Mouse (Mus musculus) midbrain, postnatal 0 days (tissue): ENCODE measurements at regions not wholly inside any gene's neighbourhood (a gene's known extent, or its start where the extent isn't known, plus 50 kb on each side); places are given as distances from the start of the nearest gene placed in this dataset.
"Not testable (repeated sequence)": the region's sequence is repeated elsewhere in the genome, so short reads cannot be mapped to it uniquely, and the experiment has no call there.

Source experiments
- ATAC-seq: fragments of 200-750 bp; cut with Nextera tagmentation; 2 replicates; pipeline ENCODE4 v1.8.0; 2017; ENCODE audit warnings: moderate number of reproducible peaks, mild to moderate bottlenecking, moderate TSS enrichment, moderate library complexity; ENCODE audit not compliant: low FRiP score
- DNase-seq: peaks from one replicate; pipeline ENCODE4 v3.0.0-alpha.2; 2015; ENCODE audit warnings: low spot score
- H3K27ac ChIP-seq: fragments of 300-500 bp; sonication (generic); 2 replicates; pipeline ENCODE4 v1.5.1; 2014; ENCODE audit warnings: low read depth, mild to moderate bottlenecking, low read length, mixed read lengths
- H3K27me3 ChIP-seq: fragments of 300-500 bp; sonication (generic); 2 replicates; pipeline ENCODE4 v1.6.1; 2014; ENCODE audit warnings: low read length, control low read depth, mixed read lengths; ENCODE audit not compliant: insufficient read depth
- H3K36me3 ChIP-seq: fragments of 300-500 bp; sonication (generic); 2 replicates; pipeline ENCODE4 v1.6.1; 2014; ENCODE audit warnings: low read length, control low read depth, mixed read lengths; ENCODE audit not compliant: insufficient read depth
- H3K4me1 ChIP-seq: fragments of 300-500 bp; sonication (generic); 2 replicates; pipeline ENCODE4 v1.6.1; 2014; ENCODE audit warnings: mild to moderate bottlenecking, control low read depth, antibody characterized with exemption, low read length, mixed read lengths; ENCODE audit not compliant: insufficient read depth
- H3K4me2 ChIP-seq: fragments of 300-500 bp; sonication (generic); 2 replicates; pipeline ENCODE4 v1.6.1; 2014; ENCODE audit warnings: low read depth, mild to moderate bottlenecking, low read length, mixed read lengths; ENCODE audit not compliant: poor library complexity, severe bottlenecking
- H3K4me3 ChIP-seq: fragments of 300-500 bp; sonication (generic); 2 replicates; pipeline ENCODE4 v1.5.1; 2014; ENCODE audit warnings: low read depth, mild to moderate bottlenecking, low read length, moderate library complexity
- H3K9ac ChIP-seq: fragments of 300-500 bp; sonication (generic); replicated peaks from 2 replicates; pipeline ENCODE4 v1.6.1; 2014; ENCODE audit warnings: mild to moderate bottlenecking, low read length, moderate library complexity, mixed read lengths; ENCODE audit not compliant: poor library complexity, severe bottlenecking
- H3K9me3 ChIP-seq: fragments of 300-500 bp; sonication (generic); 2 replicates; pipeline ENCODE4 v1.6.1; 2016; ENCODE audit warnings: low read length, control low read depth
- CTCF ChIP-seq: IDR thresholded peaks from 2 replicates; pipeline ENCODE4 v1.5.1; 2016; ENCODE audit warnings: antibody characterized with exemption, mild to moderate bottlenecking
- WGBS: fragments of 180-500 bp; shearing (Covaris S2); extraction: QIAGEN DNeasy Blood & Tissue Kit; methylation state at CpG from one replicate; pipeline ENCODE4 v1.1.7; 2014; 5-methylcytosine and 5-hydroxymethylcytosine counted together

- ATAC-seq: no peak
- Histone ChIP-seq H3K9ac (no peak overlapping the region), H3K9me3 (no peaks in the 10 kb centered on the region), H3K4me1 (no peaks in the 10 kb centered on the region), H3K4me2 (no peak overlapping the region), H3K27ac (no peak overlapping the region), H3K36me3 (no peaks in the 10 kb centered on the region), H3K4me3 (no peak overlapping the region), H3K27me3 (no peaks in the 10 kb centered on the region)
- no peak for TF ChIP-seq CTCF
- 80% methylated on average over 1 of the region's 1 CpGs for WGBS
- no peak for DNase-seq
These were observed 223.7 kb downstream of the Antxr2 start for GRCm38 (mm10) chr5:97807171-97807570.

- no peak for ATAC-seq
- no peak overlapping the region for H3K27ac ChIP-seq
These were observed 224.1 kb downstream of the Antxr2 start for GRCm38 (mm10) chr5:97806754-97807153.

GRCm38 (mm10) chr5:97800017-97800416 lies 230.8 kb downstream of the Antxr2 start:
- Histone ChIP-seq H3K27me3 (no peaks in the 10 kb centered on the region), H3K27ac (no peak overlapping the region), H3K4me2 (no peak overlapping the region), H3K9me3 (no peaks in the 10 kb centered on the region), H3K9ac (no peak overlapping the region), H3K4me3 (no peak overlapping the region), H3K36me3 (no peaks in the 10 kb centered on the region), H3K4me1 (no peaks in the 10 kb centered on the region)
- WGBS: 21% methylated on average over 3 of the region's 3 CpGs
- DNase-seq (peak; percentile 24), ATAC-seq (no peak)
- no peak for TF ChIP-seq CTCF

More at GRCm38 (mm10) chr5:97806754-97807153, 224.1 kb downstream of the Antxr2 start:
- Histone ChIP-seq H3K4me1 (no peaks in the 10 kb centered on the region), H3K27me3 (no peaks in the 10 kb centered on the region), H3K36me3 (no peaks in the 10 kb centered on the region), H3K4me2 (no peak overlapping the region), H3K4me3 (no peak overlapping the region), H3K9ac (no peak overlapping the region), H3K9me3 (no peaks in the 10 kb centered on the region)
- no peak for TF ChIP-seq CTCF
- no peak for DNase-seq

GRCm38 (mm10) chr5:97788175-97788574 lies 242.7 kb downstream of the Antxr2 start:
- Histone ChIP-seq H3K4me3 (no peak overlapping the region), H3K27me3 (no peaks in the 10 kb centered on the region), H3K4me2 (no peak overlapping the region), H3K36me3 (no peaks in the 10 kb centered on the region), H3K9me3 (no peaks in the 10 kb centered on the region), H3K9ac (no peak overlapping the region), H3K4me1 (no peaks in the 10 kb centered on the region), H3K27ac (no peak overlapping the region)
- no peak for TF ChIP-seq CTCF
- ATAC-seq (no peak), DNase-seq (no peak)
- WGBS: 76% methylated on average over 9 of the region's 9 CpGs

GRCm38 (mm10) chr5:97787001-97787400 lies 243.8 kb downstream of the Antxr2 start:
- Histone ChIP-seq H3K4me3 (no peak overlapping the region), H3K4me1 (no peaks in the 10 kb centered on the region), H3K36me3 (no peaks in the 10 kb centered on the region), H3K9ac (no peak overlapping the region), H3K27me3 (no peaks in the 10 kb centered on the region), H3K27ac (no peak overlapping the region), H3K9me3 (no peaks in the 10 kb centered on the region), H3K4me2 (no peak overlapping the region)
- DNase-seq (no peak), ATAC-seq (no peak)
- no peak for TF ChIP-seq CTCF
- 85% methylated on average over 5 of the region's 5 CpGs for WGBS

GRCm38 (mm10) chr5:97775100-97775499 lies 255.7 kb downstream of the Antxr2 start:
- H3K27ac ChIP-seq, H3K9ac ChIP-seq, H3K4me2 ChIP-seq, H3K4me1 ChIP-seq, ATAC-seq, H3K4me3 ChIP-seq, DNase-seq, H3K27me3 ChIP-seq, H3K36me3 ChIP-seq, H3K9me3 ChIP-seq: not testable (repeated sequence)
- 88% methylated on average over 3 of the region's 3 CpGs for WGBS

GRCm38 (mm10) chr5:97773451-97773850 lies 257.4 kb downstream of the Antxr2 start:
- not testable (repeated sequence) for H3K4me1 ChIP-seq, ATAC-seq, DNase-seq, H3K36me3 ChIP-seq, H3K4me3 ChIP-seq, H3K27me3 ChIP-seq, H3K4me2 ChIP-seq, H3K27ac ChIP-seq, H3K9ac ChIP-seq, H3K9me3 ChIP-seq
- 70% methylated on average over 4 of the region's 4 CpGs for WGBS
